Mouse (Mus musculus): ENCODE measurements around the gene Hist1h4i.

GRCm38 (mm10) chr13:22008707-22009106 is 32.5 kb downstream of the Hist1h4i start:
- TF ChIP-seq CTCF (IDR thresholded peaks at IDR 0.05; ENCODE audit: low read depth, low read length) = no peak
- TF ChIP-seq POLR2A (IDR thresholded peaks at IDR 0.05; ENCODE audit: extremely low read depth, insufficient read depth, low read length) = no peak

Data from liver, adult 2 months (tissue).